Mouse (Mus musculus): ENCODE data around the gene Opcml.
A peak's percentile ranks its signal among the peaks of the same experiment; 100 is the strongest.

The Opcml gene

GRCm38 (mm10) chr9:28618186-28618892 lies 827.8 kb downstream of the Opcml start:
- no peak for DNase-seq (ENCODE audit: low read depth, low spot score)

GRCm38 (mm10) chr9:28621939-28622338 lies 831.4 kb downstream of the Opcml start:
- peak; percentile 10 for DNase-seq (ENCODE audit: low read depth, low spot score)

GRCm38 (mm10) chr9:28624870-28625269 lies 834.3 kb downstream of the Opcml start:
- DNase-seq (ENCODE audit: low read depth, low spot score), result no peak

GRCm38 (mm10) chr9:28642766-28643165 lies 852.2 kb downstream of the Opcml start:
- DNase-seq (ENCODE audit: low read depth, low spot score), result no peak

- DNase-seq (ENCODE audit: low read depth, low spot score), result no peak
Measured at GRCm38 (mm10) chr9:28644063-28644462, 853.5 kb downstream of the Opcml start.

GRCm38 (mm10) chr9:28650089-28650488 lies 859.5 kb downstream of the Opcml start:
- DNase-seq (ENCODE audit: low read depth, low spot score), result no peak

GRCm38 (mm10) chr9:28659996-28660395 lies 869.4 kb downstream of the Opcml start:
- no peak for DNase-seq (ENCODE audit: low read depth, low spot score)

GRCm38 (mm10) chr9:28662882-28663281 lies 872.3 kb downstream of the Opcml start:
- DNase-seq (ENCODE audit: low read depth, low spot score), result no peak

- no peak for DNase-seq (ENCODE audit: low read depth, low spot score)
Measured at GRCm38 (mm10) chr9:28680309-28680708, 889.7 kb downstream of the Opcml start.

- no peak for DNase-seq (ENCODE audit: low read depth, low spot score)
Measured at GRCm38 (mm10) chr9:28681252-28682037, 890.9 kb downstream of the Opcml start.

GRCm38 (mm10) chr9:28683951-28684470 lies 893.4 kb downstream of the Opcml start:
- no peak for DNase-seq (ENCODE audit: low read depth, low spot score)

- DNase-seq (ENCODE audit: low read depth, low spot score), result no peak
Measured at GRCm38 (mm10) chr9:28686942-28687611, 896.5 kb downstream of the Opcml start.

GRCm38 (mm10) chr9:28690134-28690533 lies 899.6 kb downstream of the Opcml start:
- no peak for DNase-seq (ENCODE audit: low read depth, low spot score)

- no peak for DNase-seq (ENCODE audit: low read depth, low spot score)
Measured at GRCm38 (mm10) chr9:28705796-28706195, 915.2 kb downstream of the Opcml start.

GRCm38 (mm10) chr9:28714544-28714943 lies 924.0 kb downstream of the Opcml start:
- no peak for DNase-seq (ENCODE audit: low read depth, low spot score)

- DNase-seq (ENCODE audit: low read depth, low spot score), result no peak
Measured at GRCm38 (mm10) chr9:28720186-28720585, 929.6 kb downstream of the Opcml start.

GRCm38 (mm10) chr9:28731811-28732602 lies 941.4 kb downstream of the Opcml start:
- DNase-seq (ENCODE audit: low read depth, low spot score), result no peak

- DNase-seq (ENCODE audit: low read depth, low spot score), result no peak
Measured at GRCm38 (mm10) chr9:28737955-28738354, 947.4 kb downstream of the Opcml start.

GRCm38 (mm10) chr9:28738451-28738860 lies 947.9 kb downstream of the Opcml start:
- DNase-seq (ENCODE audit: low read depth, low spot score), result no peak

GRCm38 (mm10) chr9:28744771-28745170 lies 954.2 kb downstream of the Opcml start:
- no peak for DNase-seq (ENCODE audit: low read depth, low spot score)

GRCm38 (mm10) chr9:28748902-28749301 lies 958.3 kb downstream of the Opcml start:
- no peak for DNase-seq (ENCODE audit: low read depth, low spot score)
